8 mouse cellular contexts compared by ENCODE assay signal in genomic region chr2:153509211-153510029, GRCm38 (mm10). TPM values are rescaled to one million over a fixed set of nuclear protein-coding genes. Genes with fewer than 3 reads are reported as not detected.
A peak's percentile ranks its signal among the peaks of the same experiment; 100 is the strongest.
DNase-seq lines count a peak whose midpoint lies in the region; ATAC-seq lines count a peak whose summit lies in the region.

No protein-coding gene starts in this region.

- H3K9me3 ChIP-seq in liver, embryonic 11.5 days (ENCODE audit: control insufficient read depth, low read length) = no peaks in the 10 kb centered on the region
- no peaks in the 10 kb centered on the region for H3K9me3 ChIP-seq in embryonic facial prominence, embryonic 15.5 days (replicated peaks)
- no peaks in the 10 kb centered on the region for H3K9me3 ChIP-seq in liver, embryonic 13.5 days (replicated peaks)

- H3K36me3 ChIP-seq in liver, embryonic 11.5 days (ENCODE audit: control insufficient read depth, insufficient read depth, low read length) = no peaks in the 10 kb centered on the region
- no peaks in the 10 kb centered on the region for H3K36me3 ChIP-seq in embryonic facial prominence, embryonic 15.5 days
- no peaks in the 10 kb centered on the region for H3K36me3 ChIP-seq in liver, embryonic 13.5 days

- peak; percentile 33; the same call in 1 of the 2 replicates for ATAC-seq in liver, embryonic 11.5 days (replicated peaks; ENCODE audit: low FRiP score)
- peak; percentile 55; the same call in 1 of the 2 replicates for ATAC-seq in embryonic facial prominence, embryonic 15.5 days (ENCODE audit: insufficient number of reproducible peaks, low FRiP score, low TSS enrichment, low read depth)
- ATAC-seq in liver, embryonic 13.5 days (ENCODE audit: low read depth) = peak; percentile 45; the same call in 1 of the 2 replicates

- peaks cover 43% of the 10 kb centered on the region for H3K4me1 ChIP-seq in liver, embryonic 11.5 days (replicated peaks; ENCODE audit: control insufficient read depth, insufficient read depth, low read length)
- peaks cover 10% of the 10 kb centered on the region for H3K4me1 ChIP-seq in embryonic facial prominence, embryonic 15.5 days
- peaks cover 87% of the 10 kb centered on the region for H3K4me1 ChIP-seq in liver, embryonic 13.5 days (replicated peaks)

- intact Hi-C loops in left cerebral cortex, postnatal 10 days (cut with DNase I) = no loop called here

- peak overlapping the region; percentile 25 for H3K4me2 ChIP-seq in liver, embryonic 11.5 days
- H3K4me2 ChIP-seq in embryonic facial prominence, embryonic 15.5 days (replicated peaks) = no peak overlapping the region
- H3K4me2 ChIP-seq in liver, embryonic 13.5 days = peak overlapping the region; percentile 7

- H3K9ac ChIP-seq in liver, embryonic 11.5 days (ENCODE audit: low read depth, low read length) = peak overlapping the region; percentile 52
- H3K9ac ChIP-seq in embryonic facial prominence, embryonic 15.5 days = no peak overlapping the region
- H3K9ac ChIP-seq in liver, embryonic 13.5 days = peak overlapping the region; percentile 50

- no peak overlapping the region for H3K4me3 ChIP-seq in liver, embryonic 11.5 days (ENCODE audit: low read depth, low read length)
- H3K4me3 ChIP-seq in embryonic facial prominence, embryonic 15.5 days (replicated peaks) = no peak overlapping the region
- H3K4me3 ChIP-seq in liver, embryonic 13.5 days (replicated peaks) = no peak overlapping the region

- no peaks in the 10 kb centered on the region for H3K27me3 ChIP-seq in liver, embryonic 11.5 days (replicated peaks; ENCODE audit: control insufficient read depth, insufficient read depth, low read length)
- H3K27me3 ChIP-seq in embryonic facial prominence, embryonic 15.5 days = no peaks in the 10 kb centered on the region
- H3K27me3 ChIP-seq in liver, embryonic 13.5 days = no peaks in the 10 kb centered on the region

- no peak for DNase-seq in liver, embryonic 11.5 days (ENCODE audit: low spot score)
- no peak for DNase-seq in liver
- DNase-seq in cerebellum, adult 11 months = peak; percentile 72
- no peak for DNase-seq in liver, embryonic 13.5 days
- DNase-seq in urinary bladder, adult 18-20 months (ENCODE audit: low spot score in 2 of 2) = no peak
- no peak for DNase-seq in gastrocnemius, adult 8-10 months (ENCODE audit: low spot score in 2 of 2)
- DNase-seq in left cerebral cortex, postnatal 10 days (ENCODE audit: extremely low spot score in 1 of 2, low spot score in 2 of 2) = no peak

- peak overlapping the region; percentile 39; the same call in 1 of the 2 replicates for H3K27ac ChIP-seq in liver, embryonic 11.5 days (ENCODE audit: low read depth, low read length)
- no peak overlapping the region; the same call in 1 of the 2 replicates for H3K27ac ChIP-seq in embryonic facial prominence, embryonic 15.5 days (replicated peaks)
- H3K27ac ChIP-seq in liver, embryonic 13.5 days = peak overlapping the region; percentile 53

- 27% methylated on average over 18 of the region's 18 CpGs for WGBS in liver, embryonic 11.5 days
- 18% methylated on average over 18 of the region's 18 CpGs for WGBS in embryonic facial prominence, embryonic 15.5 days
- 38% methylated on average over 18 of the region's 18 CpGs for WGBS in liver, embryonic 13.5 days (ENCODE audit: insufficient replicate concordance)

RNA-seq across cellular contexts. Expression of gene 4930404H24Rik, which starts 16.8 kb away (rescaled TPM):
- polyA plus RNA-seq in liver, embryonic 11.5 days (2014; fragmentation: Nextera tagmentation; extraction: Ambion mirVana) = not detected in 2 replicates
- polyA plus RNA-seq in embryonic facial prominence, embryonic 15.5 days (2015; fragmentation: Nextera tagmentation; extraction: Ambion mirVana) = not detected in 2 replicates
- not detected in 2 replicates for polyA plus RNA-seq in liver, embryonic 13.5 days (2015; fragmentation: Nextera tagmentation; extraction: Ambion mirVana)
- not detected for total RNA-seq in gastrocnemius, adult 8-10 months (2022)
- not detected for total RNA-seq in left cerebral cortex, postnatal 10 days (2021)

RNA-seq across cellular contexts. Expression of gene Nol4l, which starts 20.4 kb away (rescaled TPM):
- polyA plus RNA-seq in liver, embryonic 11.5 days (2014; fragmentation: Nextera tagmentation; extraction: Ambion mirVana) = 14.1 and 15.8 TPM in 2 replicates
- polyA plus RNA-seq in embryonic facial prominence, embryonic 15.5 days (2015; fragmentation: Nextera tagmentation; extraction: Ambion mirVana) = 9.4 and 10.3 TPM in 2 replicates
- polyA plus RNA-seq in liver, embryonic 13.5 days (2015; fragmentation: Nextera tagmentation; extraction: Ambion mirVana) = 5.3 and 5.4 TPM in 2 replicates
- total RNA-seq in gastrocnemius, adult 8-10 months (2022) = under 1 TPM; 0.29 to 0.94 (median 0.41) TPM
- total RNA-seq in left cerebral cortex, postnatal 10 days (2021) = 10 to 100 TPM; 55.5 to 62.5 TPM
